In the genomic region with DNA sequence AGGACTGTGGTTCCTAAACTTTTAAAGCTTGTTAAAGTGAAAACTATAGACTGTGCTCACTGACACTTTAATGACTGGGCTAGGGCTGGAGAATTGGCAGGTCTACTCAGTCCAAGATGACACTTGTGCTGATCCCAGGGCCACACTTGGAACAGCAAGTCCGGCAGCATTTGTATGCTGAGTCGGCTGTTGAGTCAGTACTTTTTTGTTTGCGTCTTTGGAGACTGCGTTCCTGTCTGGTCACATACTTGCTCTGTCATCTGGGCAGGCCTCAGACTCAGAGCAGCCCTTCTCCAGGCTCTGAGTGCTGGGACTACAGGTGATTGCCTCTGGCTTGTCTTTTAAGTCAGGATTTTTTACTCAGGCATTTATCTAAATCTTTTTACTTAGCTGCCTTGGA, we compare ENCODE assay signal across 15 mouse cellular contexts. TPM values are rescaled to one million over a fixed set of nuclear protein-coding genes. Genes with fewer than 3 reads are reported as not detected.
DNase-seq lines count a peak whose midpoint lies in the region; ATAC-seq lines count a peak whose summit lies in the region.
"Had no signal": no experiment of that assay in that cellular context is flagged by ENCODE, and none has a peak within 500 bp of the region (broad histone marks: within the 10 kb centered on the region; RNA-seq: fewer than 3 reads in every experiment).

No protein-coding gene starts in this region.

- H3K9ac ChIP-seq in heart, embryonic 12.5 days, result no peak overlapping the region
- no peak overlapping the region for H3K9ac ChIP-seq in midbrain, embryonic 14.5 days (replicated peaks; ENCODE audit: low read length)
- H3K9ac ChIP-seq in midbrain, embryonic 16.5 days (ENCODE audit: low read depth, low read length), result no peak overlapping the region
- no peak overlapping the region for H3K9ac ChIP-seq in hindbrain, embryonic 16.5 days (ENCODE audit: low read depth, low read length)
- H3K9ac ChIP-seq in liver, embryonic 11.5 days (ENCODE audit: low read depth, low read length), result no peak overlapping the region

- H3K27me3 ChIP-seq in heart, embryonic 12.5 days (replicated peaks), result no peaks in the 10 kb centered on the region
- no peaks in the 10 kb centered on the region for H3K27me3 ChIP-seq in midbrain, embryonic 14.5 days (ENCODE audit: control insufficient read depth, insufficient read depth, low read length)
- no peaks in the 10 kb centered on the region for H3K27me3 ChIP-seq in midbrain, embryonic 16.5 days (ENCODE audit: control insufficient read depth, insufficient read depth, low read depth, low read length)
- no peaks in the 10 kb centered on the region for H3K27me3 ChIP-seq in hindbrain, embryonic 16.5 days (replicated peaks; ENCODE audit: control insufficient read depth, insufficient read depth, low read length)
- no peaks in the 10 kb centered on the region for H3K27me3 ChIP-seq in liver, embryonic 11.5 days (replicated peaks; ENCODE audit: control insufficient read depth, insufficient read depth, low read length)
- H3K27me3 ChIP-seq: CH12.LX; megakaryocyte, embryonic 14.5 days had no signal

- no peaks in the 10 kb centered on the region for H3K36me3 ChIP-seq in heart, embryonic 12.5 days
- H3K36me3 ChIP-seq in midbrain, embryonic 14.5 days (ENCODE audit: control insufficient read depth, insufficient read depth, low read length), result peaks cover 89% of the 10 kb centered on the region
- peaks cover 58% of the 10 kb centered on the region for H3K36me3 ChIP-seq in midbrain, embryonic 16.5 days (ENCODE audit: control insufficient read depth, insufficient read depth, low read length)
- peaks cover 49% of the 10 kb centered on the region for H3K36me3 ChIP-seq in hindbrain, embryonic 16.5 days (ENCODE audit: control insufficient read depth, insufficient read depth, low read length)
- peaks cover 4% of the 10 kb centered on the region; the same call in 1 of the 2 replicates for H3K36me3 ChIP-seq in liver, embryonic 11.5 days (ENCODE audit: control insufficient read depth, insufficient read depth, low read length)

- 89% methylated on average over 4 of the region's 4 CpGs for WGBS in heart, embryonic 12.5 days
- WGBS in midbrain, embryonic 14.5 days, result 82% methylated on average over 4 of the region's 4 CpGs
- 81% methylated on average over 4 of the region's 4 CpGs for WGBS in midbrain, embryonic 16.5 days
- 74% methylated on average over 4 of the region's 4 CpGs for WGBS in hindbrain, embryonic 16.5 days
- WGBS in liver, embryonic 11.5 days, result 80% methylated on average over 4 of the region's 4 CpGs

- H3K9me3 ChIP-seq in heart, embryonic 12.5 days (replicated peaks), result no peaks in the 10 kb centered on the region
- no peaks in the 10 kb centered on the region for H3K9me3 ChIP-seq in midbrain, embryonic 14.5 days (ENCODE audit: control insufficient read depth, low read length)
- H3K9me3 ChIP-seq in midbrain, embryonic 16.5 days (replicated peaks; ENCODE audit: control insufficient read depth, low read length, poor library complexity, severe bottlenecking), result no peaks in the 10 kb centered on the region
- no peaks in the 10 kb centered on the region for H3K9me3 ChIP-seq in hindbrain, embryonic 16.5 days (ENCODE audit: control insufficient read depth, low read length)
- no peaks in the 10 kb centered on the region for H3K9me3 ChIP-seq in liver, embryonic 11.5 days (ENCODE audit: control insufficient read depth, low read length)
- H3K9me3 ChIP-seq: megakaryocyte, embryonic 14.5 days had no signal

- no peak for ATAC-seq in heart, embryonic 12.5 days (ENCODE audit: insufficient number of reproducible peaks, low FRiP score)
- ATAC-seq in midbrain, embryonic 14.5 days (ENCODE audit: low FRiP score, low TSS enrichment), result no peak
- ATAC-seq in midbrain, embryonic 16.5 days, result no peak
- ATAC-seq in hindbrain, embryonic 16.5 days, result peak; percentile 45; the same call in 1 of the 2 replicates
- no peak for ATAC-seq in liver, embryonic 11.5 days (replicated peaks; ENCODE audit: low FRiP score)

- H3K4me2 ChIP-seq in heart, embryonic 12.5 days, result no peak overlapping the region
- H3K4me2 ChIP-seq in midbrain, embryonic 14.5 days (ENCODE audit: low read length), result no peak overlapping the region
- H3K4me2 ChIP-seq in midbrain, embryonic 16.5 days (ENCODE audit: low read length), result no peak overlapping the region
- no peak overlapping the region for H3K4me2 ChIP-seq in hindbrain, embryonic 16.5 days (ENCODE audit: low read length)
- H3K4me2 ChIP-seq in liver, embryonic 11.5 days, result no peak overlapping the region

- H3K27ac ChIP-seq in heart, embryonic 12.5 days (ENCODE audit: poor library complexity, severe bottlenecking), result no peak overlapping the region
- H3K27ac ChIP-seq in midbrain, embryonic 14.5 days (replicated peaks; ENCODE audit: low read depth, low read length), result 0 out of 2 replicates have a peak overlapping the region, but pooled peaks have one; percentile 20
- no peak overlapping the region for H3K27ac ChIP-seq in midbrain, embryonic 16.5 days (ENCODE audit: low read length)
- H3K27ac ChIP-seq in hindbrain, embryonic 16.5 days (ENCODE audit: low read depth, low read length), result no peak overlapping the region
- H3K27ac ChIP-seq in liver, embryonic 11.5 days (ENCODE audit: low read depth, low read length), result no peak overlapping the region
- H3K27ac ChIP-seq: heart, adult 2 months had no signal

- peak; percentile 92 for DNase-seq in heart, adult 11 months
- peak; percentile 7 for DNase-seq in midbrain, embryonic 14.5 days
- peak; percentile 76 for DNase-seq in yolk sac, embryonic 10.5 days (ENCODE audit: low spot score)
- no peak for DNase-seq in liver, embryonic 11.5 days (ENCODE audit: low spot score)
- DNase-seq: cerebellum, postnatal 14 days; heart, adult 2 months; heart, postnatal 14 days; kidney, adult 11 months; kidney, postnatal 14 days had no signal

- no peaks in the 10 kb centered on the region for H3K4me1 ChIP-seq in heart, embryonic 12.5 days (replicated peaks)
- no peaks in the 10 kb centered on the region for H3K4me1 ChIP-seq in midbrain, embryonic 14.5 days (ENCODE audit: control insufficient read depth, insufficient read depth, low read length)
- H3K4me1 ChIP-seq in midbrain, embryonic 16.5 days (ENCODE audit: control insufficient read depth, insufficient read depth, low read length), result no peaks in the 10 kb centered on the region
- no peaks in the 10 kb centered on the region for H3K4me1 ChIP-seq in hindbrain, embryonic 16.5 days (ENCODE audit: control insufficient read depth, insufficient read depth, low read depth, low read length)
- no peaks in the 10 kb centered on the region for H3K4me1 ChIP-seq in liver, embryonic 11.5 days (replicated peaks; ENCODE audit: control insufficient read depth, insufficient read depth, low read length)

- H3K4me3 ChIP-seq in heart, embryonic 12.5 days, result no peak overlapping the region
- H3K4me3 ChIP-seq in midbrain, embryonic 14.5 days (replicated peaks; ENCODE audit: low read depth, low read length), result no peak overlapping the region
- H3K4me3 ChIP-seq in midbrain, embryonic 16.5 days (ENCODE audit: low read depth, low read length), result no peak overlapping the region
- H3K4me3 ChIP-seq in hindbrain, embryonic 16.5 days (ENCODE audit: low read length), result no peak overlapping the region
- no peak overlapping the region for H3K4me3 ChIP-seq in liver, embryonic 11.5 days (ENCODE audit: low read depth, low read length)
- H3K4me3 ChIP-seq: erythroblast, embryonic 14.5 days; heart, adult 2 months; megakaryocyte, embryonic 14.5 days had no signal

RNA-seq across cellular contexts. Expression of gene Gpt2, which starts 20.9 kb away (rescaled TPM):
- polyA plus RNA-seq in heart, embryonic 12.5 days (2016; fragmentation: Nextera tagmentation; extraction: Ambion mirVana), result 10.3 and 11.7 TPM in 2 replicates
- 32.9 and 38.1 TPM in 2 replicates for polyA plus RNA-seq in midbrain, embryonic 14.5 days (2014; fragmentation: Nextera tagmentation; extraction: Ambion mirVana)
- polyA plus RNA-seq in midbrain, embryonic 16.5 days (2015; fragmentation: Nextera tagmentation; extraction: Ambion mirVana), result 37.7 and 42.2 TPM in 2 replicates
- polyA plus RNA-seq in hindbrain, embryonic 16.5 days (2015; fragmentation: Nextera tagmentation; extraction: Ambion mirVana), result 58.1 and 62.2 TPM in 2 replicates
- 25.7 and 27.0 TPM in 2 replicates for polyA plus RNA-seq in liver, embryonic 11.5 days (2014; fragmentation: Nextera tagmentation; extraction: Ambion mirVana)
- polyA plus RNA-seq: erythroblast, embryonic 14.5 days had no signal

RNA-seq across cellular contexts. Expression of gene Dnaja2, which starts 41.9 kb away (rescaled TPM):
- polyA plus RNA-seq in heart, embryonic 12.5 days (2016; fragmentation: Nextera tagmentation; extraction: Ambion mirVana), result 152 and 154 TPM in 2 replicates
- 161 and 182 TPM in 2 replicates for polyA plus RNA-seq in midbrain, embryonic 14.5 days (2014; fragmentation: Nextera tagmentation; extraction: Ambion mirVana)
- polyA plus RNA-seq in midbrain, embryonic 16.5 days (2015; fragmentation: Nextera tagmentation; extraction: Ambion mirVana), result 171 and 177 TPM in 2 replicates
- polyA plus RNA-seq in hindbrain, embryonic 16.5 days (2015; fragmentation: Nextera tagmentation; extraction: Ambion mirVana), result 170 and 171 TPM in 2 replicates
- polyA plus RNA-seq in liver, embryonic 11.5 days (2014; fragmentation: Nextera tagmentation; extraction: Ambion mirVana), result 163 and 175 TPM in 2 replicates
